Mouse (Mus musculus) adrenal gland, postnatal 25 days (tissue): ENCODE results near the gene Hephl1. TPM values are rescaled to one million over a fixed set of nuclear protein-coding genes. Genes with fewer than 3 reads are reported as not detected.
A peak's percentile ranks its signal among the peaks of the same experiment; 100 is the strongest.

Experiments used
- DNase-seq: peaks from one replicate; pipeline ENCODE4 v3.0.0; 2021; ENCODE audit warnings: mixed read lengths
- total RNA-seq: library from RNA; stranded (reverse); gene quantifications from 2 replicates; pipeline ENCODE4 v1.2.3, GENCODE M21; 2021

The Hephl1 gene
- total RNA-seq, 1 experiment from 2014 or later, result 0.24 TPM

DNA sequence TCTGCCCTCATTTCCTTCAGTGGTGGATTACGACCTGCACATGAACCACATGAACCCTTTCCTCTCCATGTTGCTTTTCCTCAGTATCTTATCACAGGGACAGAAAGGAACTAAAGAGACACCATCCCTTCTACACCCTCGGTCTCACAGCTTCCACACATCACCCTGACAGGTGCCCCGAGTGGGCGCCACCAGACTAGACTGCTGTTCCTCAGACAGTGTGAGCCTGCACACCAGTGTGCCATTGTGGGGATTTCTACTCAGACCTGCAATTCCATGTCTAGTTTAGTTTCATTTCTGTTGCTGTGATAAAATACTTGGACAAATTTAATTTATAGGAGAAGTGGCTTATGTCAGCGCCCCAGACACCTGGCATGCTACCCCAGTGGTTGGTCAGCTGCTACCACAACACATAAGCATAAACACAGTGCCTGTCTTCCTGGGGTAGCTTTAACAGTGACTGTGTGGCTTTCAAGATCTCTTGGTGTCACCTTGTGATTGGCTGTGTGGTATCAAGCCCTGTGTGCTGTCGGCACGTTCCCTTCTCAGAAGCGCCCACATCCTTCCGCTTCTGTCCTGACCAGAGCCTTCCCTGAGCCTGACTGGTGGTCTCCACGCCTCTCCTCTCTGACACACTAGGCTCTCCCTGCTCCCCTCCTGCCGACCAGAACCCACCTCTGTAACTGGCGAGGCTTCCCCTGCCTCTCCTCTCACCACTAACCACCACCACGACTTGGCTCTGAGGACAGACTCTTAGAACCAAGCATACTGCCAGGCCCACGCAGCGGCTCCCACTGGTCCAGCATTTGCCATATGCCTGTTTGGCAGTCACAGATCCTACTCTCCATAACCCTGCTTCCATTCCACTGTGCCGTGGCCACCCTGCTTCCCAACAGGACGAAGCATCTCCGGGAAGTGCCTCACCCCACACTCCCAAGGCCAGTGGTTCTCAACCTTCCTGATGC, 93.8 kb downstream of the Hephl1 start:
- DNase-seq, result no peak

GRCm38 (mm10) chr9:15015223-15015956, 96.5 kb downstream of the Hephl1 start:
- DNase-seq, result peak; percentile 62

DNA sequence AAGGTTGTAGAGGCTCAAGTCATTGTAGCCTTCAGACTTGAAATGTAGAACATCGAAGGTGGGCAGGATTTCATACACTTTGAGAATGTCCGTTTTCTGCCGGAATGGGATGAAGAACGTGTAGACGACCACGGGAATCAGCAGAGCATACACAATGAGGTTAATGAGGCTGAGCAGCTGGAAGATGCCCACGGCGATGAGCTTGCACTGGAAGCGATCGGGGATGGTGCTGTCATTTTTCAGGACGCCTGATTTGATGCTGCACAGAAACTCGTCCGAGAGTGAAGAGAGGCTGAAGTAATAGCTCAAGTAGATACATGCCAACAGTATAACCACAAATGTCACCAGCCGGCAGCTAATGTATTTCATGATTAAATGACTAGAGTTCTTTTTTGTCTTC, 104.3 kb downstream of the Hephl1 start:
- no peak for DNase-seq

DNA sequence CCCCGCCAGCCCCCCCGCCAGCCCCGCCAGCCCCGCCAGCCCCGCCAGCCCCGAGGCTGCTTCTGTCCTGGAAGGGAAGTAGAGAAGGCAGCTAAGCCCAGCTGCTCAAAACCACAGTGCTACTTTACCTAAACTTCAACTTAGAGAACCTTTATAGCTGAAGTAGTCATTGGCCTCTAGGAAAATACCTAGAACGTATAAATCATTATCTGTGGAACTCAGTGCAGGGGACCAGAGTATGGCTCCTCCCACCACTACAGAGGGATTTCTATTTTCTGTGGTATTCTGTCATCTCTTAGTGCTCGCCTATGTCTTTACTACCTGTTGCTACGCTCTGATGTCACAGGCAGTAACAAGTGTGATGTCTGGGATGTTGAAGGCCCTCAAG, 107.6 kb downstream of the Hephl1 start:
- no peak for DNase-seq

GRCm38 (mm10) chr9:15003676-15004297, 108.1 kb downstream of the Hephl1 start:
- peak; percentile 27 for DNase-seq

GRCm38 (mm10) chr9:15002995-15003613, 108.8 kb downstream of the Hephl1 start:
- peak; percentile 28 for DNase-seq

Other genes with a start within 250 kb of the Hephl1 start
- not detected in 2 replicates for gene Izumo1r, start 208.2 kb downstream of the Hephl1 start, total RNA-seq
- gene Panx1, start 66.6 kb downstream of the Hephl1 start, total RNA-seq, result 8.6 and 14.9 TPM in 2 replicates
- gene Vstm5, start 126.9 kb upstream of the Hephl1 start, total RNA-seq, result 1.0 TPM in 1 of 2 replicates, not detected in the other
- gene Med17, start 167.8 kb upstream of the Hephl1 start, total RNA-seq, result 21.8 and 43.0 TPM in 2 replicates
- gene Taf1d, start 194.1 kb upstream of the Hephl1 start, total RNA-seq, result 129 and 161 TPM in 2 replicates
- gene 4931406C07Rik, start 194.3 kb upstream of the Hephl1 start, total RNA-seq, result 102 and 104 TPM in 2 replicates
- 18.7 and 19.2 TPM in 2 replicates for gene Cep295, start 245.7 kb upstream of the Hephl1 start, total RNA-seq